Mouse (Mus musculus) liver, embryonic 14.5 days (tissue): Measurements from ENCODE around the gene Mn1.

Experiments used
- CTCF ChIP-seq: IDR thresholded peaks from 2 replicates; pipeline ENCODE4 v1.5.1; 2016; ENCODE audit warnings: antibody characterized with exemption, low read depth, control low read depth
- EP300 ChIP-seq: IDR thresholded peaks from 2 replicates; pipeline ENCODE4 v1.6.1; 2016; ENCODE audit warnings: antibody characterized with exemption, low read depth

- TF ChIP-seq CTCF (no peak), EP300 (no peak)
Measured at GRCm38 (mm10) chr5:111394198-111395053, 22.7 kb upstream of the Mn1 start.
